Mouse (Mus musculus): ENCODE data around the gene Ccnjl.

Gene Ccnjl

GRCm38 (mm10) chr11:43528683-43529499 lies at the start of gene Ccnjl:
TSS of gene Ccnjl (plus strand) at chr11:43528784.
- peak; percentile 69 to 83 for DNase-seq

- no peak for DNase-seq
Observed at GRCm38 (mm10) chr11:43479376-43479775, 49.2 kb upstream of the Ccnjl start.

- DNase-seq, result no peak
Observed at GRCm38 (mm10) chr11:43480561-43480960, 48.0 kb upstream of the Ccnjl start.

GRCm38 (mm10) chr11:43481672-43482522 lies 46.7 kb upstream of the Ccnjl start:
- no peak for DNase-seq

DNA sequence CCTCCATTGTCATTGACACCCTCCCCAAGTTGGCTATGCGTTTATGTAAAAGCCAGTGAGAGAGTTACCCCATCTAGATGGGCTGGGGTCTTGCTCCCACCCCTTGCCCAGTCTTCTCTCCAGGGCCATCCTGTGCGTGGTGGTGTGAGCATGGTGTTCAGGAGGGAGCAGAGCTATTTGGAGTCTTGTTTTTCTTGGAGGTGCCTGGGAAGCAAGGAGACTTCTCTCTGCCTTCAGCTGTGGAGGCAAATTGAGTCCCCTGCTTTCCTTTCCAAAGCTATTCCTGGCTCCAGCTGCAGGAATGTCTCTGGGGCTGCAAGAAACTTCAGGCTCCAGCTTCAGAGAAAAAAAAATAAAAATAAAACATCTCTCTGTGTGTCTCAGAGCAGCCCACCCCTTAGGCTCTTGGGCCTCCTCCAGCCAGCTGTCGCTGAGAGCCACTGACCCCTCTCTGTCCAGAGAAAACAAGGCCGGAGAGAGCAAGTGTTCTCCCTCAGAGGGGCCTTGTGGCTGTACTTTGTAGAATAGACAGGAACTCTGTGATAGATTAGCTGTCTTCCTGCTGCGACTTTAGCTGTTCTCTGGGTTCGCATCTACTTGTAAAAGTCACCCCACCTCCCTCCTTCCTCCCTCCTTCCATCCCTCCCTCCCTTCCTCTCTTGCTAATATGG lies 45.3 kb upstream of the Ccnjl start:
- no peak for DNase-seq

DNA sequence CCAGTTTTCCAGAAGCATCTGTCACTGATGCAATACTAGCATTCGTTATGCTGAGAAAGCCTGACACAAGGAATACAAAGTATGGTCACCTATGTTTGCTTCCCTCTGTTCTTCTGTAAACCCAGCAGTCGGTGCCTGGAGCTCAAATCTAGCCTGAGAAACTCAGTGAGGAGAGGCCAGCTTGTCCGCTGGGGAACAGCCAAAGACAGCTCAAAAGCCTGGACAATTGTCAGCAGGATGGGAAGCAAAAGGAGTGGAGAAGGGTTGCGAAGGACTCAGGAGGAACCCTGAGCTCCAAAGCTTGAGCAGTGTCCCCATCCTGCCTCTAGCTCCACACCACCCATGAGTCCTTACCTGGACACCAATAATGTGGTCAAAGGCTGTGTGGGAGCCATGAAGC lies 44.5 kb upstream of the Ccnjl start:
- DNase-seq, result no peak

DNA sequence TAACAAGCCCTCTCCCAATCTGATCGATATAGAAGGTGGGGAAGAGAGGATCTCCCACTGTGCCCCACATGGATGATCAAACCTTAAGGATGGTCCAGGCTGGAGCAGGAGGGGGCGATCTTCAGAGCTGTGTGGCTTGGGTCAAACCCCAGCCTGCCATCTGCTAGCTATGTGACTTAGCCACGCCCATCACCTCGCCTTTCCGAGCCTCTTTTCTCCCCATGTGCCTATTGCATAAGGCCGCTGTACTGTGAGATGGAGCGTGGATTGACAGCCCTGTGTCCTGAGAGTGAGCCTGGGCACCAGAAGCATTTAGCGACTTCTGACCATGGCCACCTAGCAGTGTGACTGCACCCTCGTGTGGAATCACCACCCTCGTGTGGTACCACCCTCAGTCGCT lies 43.9 kb upstream of the Ccnjl start:
- DNase-seq, result no peak

DNA sequence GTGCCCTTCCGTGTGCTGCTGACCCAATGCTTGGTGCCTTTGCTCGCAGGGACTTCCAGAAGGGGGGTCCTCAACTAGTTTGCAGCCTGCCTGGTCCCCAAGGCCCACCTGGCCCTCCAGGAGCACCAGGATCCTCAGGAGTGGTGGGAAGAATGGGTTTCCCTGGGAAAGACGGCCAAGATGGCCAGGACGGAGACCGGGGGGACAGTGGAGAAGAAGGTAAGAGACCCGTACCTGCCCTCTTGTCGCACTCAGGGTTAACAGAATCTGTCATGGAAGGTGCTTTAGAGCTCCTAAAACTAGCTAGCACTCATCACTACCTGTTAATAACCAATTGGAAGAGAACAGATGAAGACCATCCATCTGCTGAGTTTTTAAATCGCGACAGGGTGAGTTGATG lies 42.7 kb upstream of the Ccnjl start:
- no peak for DNase-seq

DNA sequence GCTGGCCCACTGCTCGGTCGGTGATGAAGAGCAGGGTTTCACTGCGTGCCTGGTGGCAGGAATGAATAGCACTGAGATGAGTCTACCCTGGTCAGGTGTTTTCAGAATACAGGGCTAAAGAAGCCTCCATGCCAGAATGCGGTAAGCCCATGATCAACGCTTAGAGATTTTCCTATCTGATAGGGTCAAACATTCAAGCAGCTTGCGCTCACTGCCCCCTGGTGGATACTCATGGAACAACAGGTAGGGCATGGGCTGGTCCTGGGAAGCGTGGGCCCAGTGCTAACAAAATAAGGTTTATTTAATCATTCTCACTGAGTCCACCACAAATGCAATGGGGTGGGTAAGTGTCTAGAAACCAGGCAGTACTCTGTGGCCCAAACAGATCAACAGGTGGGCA lies 35.9 kb upstream of the Ccnjl start:
- peak; percentile 89 to 93 for DNase-seq

DNA sequence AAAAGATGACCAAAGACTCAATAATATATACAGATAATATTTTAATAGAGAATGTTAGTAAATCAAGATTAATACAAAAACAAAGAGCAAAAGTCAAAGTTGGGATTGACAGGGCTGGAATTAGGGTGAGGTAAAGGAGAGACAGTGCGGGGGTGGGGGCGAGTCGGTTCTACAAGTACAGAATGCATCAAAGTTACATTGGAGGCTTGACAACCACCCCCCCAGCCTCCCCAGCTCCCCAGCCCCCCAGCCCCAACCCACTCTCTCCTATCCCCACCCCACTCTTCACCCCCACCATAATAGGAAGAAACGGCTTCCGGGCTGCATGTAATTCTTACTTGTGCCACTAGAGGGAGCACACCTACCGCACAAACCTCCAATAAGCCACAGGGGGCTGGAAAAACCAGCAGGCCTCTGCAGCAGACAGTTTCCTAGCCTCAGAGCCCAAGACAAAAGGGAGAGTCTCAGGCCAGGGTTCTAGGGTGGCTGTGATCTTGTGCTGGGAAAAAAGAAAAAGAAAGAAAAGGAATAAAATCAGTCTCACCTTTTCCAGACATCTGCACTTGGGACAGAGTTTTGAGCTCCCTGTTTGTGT lies 34.7 kb upstream of the Ccnjl start:
- peak; percentile 93 for DNase-seq

GRCm38 (mm10) chr11:43495037-43495436 lies 33.5 kb upstream of the Ccnjl start:
- DNase-seq, result peak in 1 of 2 experiments; percentile 55

DNA sequence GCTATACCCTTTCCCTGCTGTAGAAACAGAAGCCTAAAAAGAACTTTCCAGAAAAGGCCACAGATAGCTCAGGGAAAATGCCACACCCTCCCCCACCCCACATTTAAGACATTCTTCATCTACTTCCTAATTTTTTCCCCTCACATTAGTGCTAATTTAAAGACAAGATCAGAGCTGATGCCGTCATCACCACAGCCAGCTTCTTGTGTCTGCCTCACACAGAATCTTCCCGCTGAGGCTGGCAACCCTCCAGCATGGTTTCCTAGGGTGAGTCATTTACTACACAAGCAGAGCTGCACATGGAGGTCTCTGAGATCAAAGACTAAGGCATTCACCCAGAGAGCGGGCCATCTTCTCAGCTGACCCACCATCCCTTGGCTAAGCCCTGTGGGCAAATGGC lies 33.1 kb upstream of the Ccnjl start:
- peak in 1 of 2 experiments; percentile 65 for DNase-seq

- no peak for DNase-seq
Observed at GRCm38 (mm10) chr11:43501256-43501655, 27.3 kb upstream of the Ccnjl start.

DNA sequence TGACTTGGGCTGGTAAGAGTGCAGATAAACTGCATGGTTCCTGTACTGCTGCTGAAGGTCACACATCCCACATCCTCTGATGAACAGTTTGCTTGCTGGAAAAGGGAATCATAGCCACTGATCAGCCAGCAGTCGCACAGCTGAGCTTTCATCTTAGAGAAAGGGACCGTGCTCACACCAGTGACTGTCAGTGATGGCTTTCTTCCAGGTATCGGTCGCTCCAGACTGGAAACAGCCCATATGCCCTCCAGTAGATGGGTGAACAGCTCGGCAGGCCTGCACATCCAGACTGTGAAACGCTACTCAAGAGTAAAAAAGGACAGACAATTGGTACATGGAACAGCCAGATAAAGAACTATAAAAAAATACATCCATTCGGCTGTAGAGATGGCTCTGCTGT lies 23.4 kb upstream of the Ccnjl start:
- DNase-seq, result peak; percentile 52 to 59

DNA sequence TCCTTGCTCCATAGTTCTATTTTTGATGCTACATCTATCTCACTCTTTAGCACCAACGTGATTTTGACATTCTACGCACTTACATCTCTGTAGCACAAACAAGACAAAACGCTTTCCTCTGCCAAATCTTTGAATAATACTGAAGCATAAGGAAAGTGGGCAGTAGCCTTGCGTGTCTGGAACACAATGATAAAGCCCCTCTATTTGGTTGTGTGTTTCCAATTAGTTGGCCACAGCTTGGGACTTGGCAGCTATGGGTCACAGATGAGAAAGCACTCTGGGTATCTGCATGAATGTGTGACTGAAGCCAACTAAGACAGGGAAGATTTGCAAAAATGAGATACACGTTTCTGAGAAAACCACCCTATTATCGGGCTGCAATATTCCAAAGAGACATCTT lies 20.6 kb upstream of the Ccnjl start:
- DNase-seq, result peak; percentile 73 to 82

DNA sequence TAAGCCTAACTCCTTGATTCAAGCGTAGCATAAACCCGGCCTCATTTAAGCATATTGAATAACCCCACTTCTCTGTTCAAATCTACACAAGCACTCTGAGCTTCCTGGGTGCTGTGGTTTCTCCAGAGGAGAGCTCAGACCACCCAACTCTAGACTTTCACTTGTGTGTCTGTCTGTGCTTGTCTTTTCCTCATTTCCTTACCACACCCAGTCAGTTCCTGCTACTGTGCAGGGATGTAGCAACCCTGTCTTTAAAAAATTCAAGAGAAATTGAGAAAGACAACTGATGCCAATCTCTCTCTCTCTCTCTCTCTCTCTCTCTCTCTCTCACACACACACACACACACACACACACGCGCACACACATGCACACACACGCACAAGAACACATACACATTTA lies 18.7 kb upstream of the Ccnjl start:
- no peak for DNase-seq

- no peak for DNase-seq
Observed at GRCm38 (mm10) chr11:43512661-43513190, 15.9 kb upstream of the Ccnjl start.

GRCm38 (mm10) chr11:43516344-43517021 lies 12.1 kb upstream of the Ccnjl start:
- peak; percentile 78 to 82 for DNase-seq

DNA sequence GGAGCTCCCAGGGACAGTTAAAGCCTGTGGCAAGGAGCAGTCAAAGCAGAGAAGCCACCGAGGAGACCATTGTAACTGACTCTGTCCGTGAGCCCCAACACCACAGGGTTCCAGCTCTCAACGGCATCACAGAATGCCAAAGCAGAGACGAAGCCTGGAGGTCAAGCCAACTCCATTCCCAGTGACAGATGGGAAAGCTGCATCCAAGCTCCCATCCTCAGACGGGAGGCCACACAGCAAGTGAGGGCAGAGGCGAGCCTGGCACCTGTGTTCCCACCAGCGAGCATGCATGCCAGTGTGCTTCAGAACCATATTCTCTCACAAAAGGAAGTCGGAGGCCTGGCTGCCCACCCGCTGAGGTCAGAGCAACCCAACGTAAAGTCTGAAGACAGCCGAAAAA lies 10.9 kb upstream of the Ccnjl start:
- DNase-seq, result peak; percentile 83 to 92

GRCm38 (mm10) chr11:43518086-43518485 lies 10.5 kb upstream of the Ccnjl start:
- DNase-seq, result peak; percentile 70

- DNase-seq, result peak; percentile 86 to 87
Observed at GRCm38 (mm10) chr11:43518821-43519220, 9.8 kb upstream of the Ccnjl start.

- no peak for DNase-seq
Observed at GRCm38 (mm10) chr11:43520521-43520920, 8.1 kb upstream of the Ccnjl start.
